Mouse (Mus musculus): ENCODE data around the gene Mrgprh. TPM values are rescaled to one million over a fixed set of nuclear protein-coding genes. Genes with fewer than 3 reads are reported as not detected.

Gene Mrgprh
- polyA plus RNA-seq, 1 experiment from 2014 or later, result not detected

GRCm38 (mm10) chr17:12925001-12925400, 49.2 kb downstream of the Mrgprh start:
- Histone ChIP-seq H3K4me2 (no peak overlapping the region), H3K9me3 (no peaks in the 10 kb centered on the region), H3K9ac (no peak overlapping the region), H3K27me3 (no peaks in the 10 kb centered on the region), H3K27ac (no peak overlapping the region), H3K4me1 (no peaks in the 10 kb centered on the region), H3K36me3 (peaks cover 64% of the 10 kb centered on the region), H3K4me3 (no peak overlapping the region)
- WGBS, result 82% methylated on average over 3 of the region's 3 CpGs
- no peak for ATAC-seq (ENCODE audit: borderline replicate concordance, extremely low read depth, low FRiP score, low TSS enrichment)

GRCm38 (mm10) chr17:12925703-12926180, 49.9 kb downstream of the Mrgprh start:
- Histone ChIP-seq H3K27ac (no peak overlapping the region), H3K9me3 (no peaks in the 10 kb centered on the region), H3K4me1 (no peaks in the 10 kb centered on the region), H3K27me3 (no peaks in the 10 kb centered on the region), H3K4me3 (no peak overlapping the region), H3K4me2 (no peak overlapping the region), H3K36me3 (peaks cover 56% of the 10 kb centered on the region), H3K9ac (no peak overlapping the region)
- ATAC-seq (ENCODE audit: borderline replicate concordance, extremely low read depth, low FRiP score, low TSS enrichment), result no peak
- 88% methylated on average over 8 of the region's 8 CpGs for WGBS

Small RNA genes lying within 50 kb of the gene (microRNA-seq; reads per million reads assigned to microRNA genes)
- gene Gm24085, result not detected

Other genes with a start within 250 kb of the Mrgprh start
- gene Slc22a1, start 200.2 kb upstream of the Mrgprh start, polyA plus RNA-seq (2015; fragmentation: Nextera tagmentation; extraction: Ambion mirVana), result 6.3 and 11.1 TPM in 2 replicates
- 58.4 and 62.5 TPM in 2 replicates for gene Igf2r, start 106.4 kb upstream of the Mrgprh start, polyA plus RNA-seq (2015; fragmentation: Nextera tagmentation; extraction: Ambion mirVana)
- gene Mas1, start 7.9 kb upstream of the Mrgprh start, polyA plus RNA-seq (2015; fragmentation: Nextera tagmentation; extraction: Ambion mirVana), result 0.15 and 0.69 TPM in 2 replicates
- gene Pnldc1, start 34.2 kb downstream of the Mrgprh start, polyA plus RNA-seq (2015; fragmentation: Nextera tagmentation; extraction: Ambion mirVana), result 1.1 and 1.5 TPM in 2 replicates
- gene Tcp1, start 39.7 kb downstream of the Mrgprh start, polyA plus RNA-seq (2015; fragmentation: Nextera tagmentation; extraction: Ambion mirVana), result 394 and 401 TPM in 2 replicates
- 154 and 155 TPM in 2 replicates for gene Mrpl18, start 40.3 kb downstream of the Mrgprh start, polyA plus RNA-seq (2015; fragmentation: Nextera tagmentation; extraction: Ambion mirVana)
- 0.60 and 0.89 TPM in 2 replicates for gene Acat3, start 64.6 kb downstream of the Mrgprh start, polyA plus RNA-seq (2015; fragmentation: Nextera tagmentation; extraction: Ambion mirVana)
- 116 and 117 TPM in 2 replicates for gene Acat2, start 84.7 kb downstream of the Mrgprh start, polyA plus RNA-seq (2015; fragmentation: Nextera tagmentation; extraction: Ambion mirVana)
- 115 and 129 TPM in 2 replicates for gene Wtap, start 118.1 kb downstream of the Mrgprh start, polyA plus RNA-seq (2015; fragmentation: Nextera tagmentation; extraction: Ambion mirVana)
- gene Sod2, start 130.8 kb downstream of the Mrgprh start, polyA plus RNA-seq (2015; fragmentation: Nextera tagmentation; extraction: Ambion mirVana), result 101 and 106 TPM in 2 replicates
- gene Gpr31b, start 176.3 kb downstream of the Mrgprh start, polyA plus RNA-seq (2015; fragmentation: Nextera tagmentation; extraction: Ambion mirVana), result 0.26 TPM in 1 of 2 replicates, not detected in the other
- not detected in 2 replicates for gene Tcp10b, start 185.1 kb downstream of the Mrgprh start, polyA plus RNA-seq (2015; fragmentation: Nextera tagmentation; extraction: Ambion mirVana)